In the genomic region with DNA sequence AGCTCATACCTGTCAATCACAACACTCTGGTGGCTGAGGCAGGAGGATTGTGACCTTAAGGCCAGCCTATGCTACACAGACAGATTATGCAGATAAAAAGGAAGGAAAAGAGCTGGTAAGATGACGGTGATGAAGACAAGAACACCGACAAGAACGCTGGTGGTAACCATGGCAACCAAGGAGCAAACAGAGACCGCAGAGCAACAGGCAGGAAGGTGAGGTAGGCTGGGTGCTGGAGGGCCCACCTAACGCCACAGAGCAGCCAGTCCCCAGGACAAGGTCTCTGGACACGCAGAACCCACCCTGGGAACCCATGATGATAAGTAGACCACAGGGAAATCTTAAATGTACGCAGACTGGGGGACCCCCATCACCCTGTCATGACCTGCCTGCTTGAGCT, we compare ENCODE assay signal across 9 mouse cellular contexts. TPM values are rescaled to one million over a fixed set of nuclear protein-coding genes. Genes with fewer than 3 reads are reported as not detected.
DNase-seq lines count a peak whose midpoint lies in the region; ATAC-seq and TF ChIP-seq lines count a peak whose summit lies in the region.
"Had no signal": no experiment of that assay in that cellular context is flagged by ENCODE, and none has a peak within 500 bp of the region (broad histone marks: within the 10 kb centered on the region; RNA-seq: fewer than 3 reads in every experiment).

No protein-coding gene starts in this region.

- H3K4me2 ChIP-seq in hindbrain, embryonic 11.5 days (replicated peaks; ENCODE audit: low read depth, low read length) = peak overlapping the region; percentile 14; the same call in 1 of the 2 replicates
- H3K4me2 ChIP-seq in hindbrain, postnatal 0 days (ENCODE audit: low read depth, low read length) = no peak overlapping the region

- WGBS in hindbrain, embryonic 11.5 days = 63% methylated on average over 7 of the region's 7 CpGs
- 53% methylated on average over 7 of the region's 7 CpGs for WGBS in hindbrain, postnatal 0 days

- H3K36me3 ChIP-seq in hindbrain, embryonic 11.5 days (ENCODE audit: control insufficient read depth, insufficient read depth, low read length) = no peaks in the 10 kb centered on the region
- H3K36me3 ChIP-seq in hindbrain, postnatal 0 days (ENCODE audit: insufficient read depth, low read length) = no peaks in the 10 kb centered on the region

- DNase-seq in hindbrain, embryonic 11.5 days (ENCODE audit: low spot score) = no peak
- DNase-seq in hindbrain, postnatal 0 days (ENCODE audit: low spot score) = no peak
- peak; percentile 48 for DNase-seq in ES-CJ7 (ENCODE audit: low read depth, low spot score)
- peak; percentile 99 for DNase-seq in induced T-regulatory cell, adult 2 months (ENCODE audit: low read depth)
- peak; percentile 72 to 73 for DNase-seq in spleen, postnatal 36 days (ENCODE audit: low spot score in 2 of 2)
- DNase-seq in ovary, postnatal 36 days (ENCODE audit: low spot score) = no peak
- no peak for DNase-seq in left cerebral cortex, postnatal 14 days (ENCODE audit: low spot score in 2 of 2)
- DNase-seq in frontal cortex, adult 2 months (ENCODE audit: extremely low spot score in 1 of 2, low spot score in 1 of 2) = no peak
- DNase-seq: heart, postnatal 4 days had no signal

- H3K9ac ChIP-seq in hindbrain, embryonic 11.5 days (ENCODE audit: low read depth, low read length) = no peak overlapping the region
- H3K9ac ChIP-seq in hindbrain, postnatal 0 days (replicated peaks; ENCODE audit: low read length) = no peak overlapping the region

- no peaks in the 10 kb centered on the region for H3K27me3 ChIP-seq in hindbrain, embryonic 11.5 days (ENCODE audit: control insufficient read depth, insufficient read depth, low read length)
- no peaks in the 10 kb centered on the region for H3K27me3 ChIP-seq in hindbrain, postnatal 0 days (ENCODE audit: insufficient read depth, low read length)

- intact Hi-C loops in left cerebral cortex, postnatal 14 days (cut with DNase I) = no loop called here

- peaks cover 49% of the 10 kb centered on the region for H3K4me1 ChIP-seq in hindbrain, embryonic 11.5 days (replicated peaks; ENCODE audit: control insufficient read depth, insufficient read depth, low read length)
- peaks cover 38% of the 10 kb centered on the region for H3K4me1 ChIP-seq in hindbrain, postnatal 0 days (ENCODE audit: insufficient read depth, low read length)

- ATAC-seq in hindbrain, embryonic 11.5 days (ENCODE audit: low FRiP score) = no peak
- no peak for ATAC-seq in hindbrain, postnatal 0 days

- no peaks in the 10 kb centered on the region for H3K9me3 ChIP-seq in hindbrain, embryonic 11.5 days (ENCODE audit: control insufficient read depth, low read length)
- no peaks in the 10 kb centered on the region for H3K9me3 ChIP-seq in hindbrain, postnatal 0 days (ENCODE audit: low read length)

- peak overlapping the region; percentile 77; the same call in 1 of the 2 replicates for H3K27ac ChIP-seq in hindbrain, embryonic 11.5 days (ENCODE audit: low read depth, low read length)
- H3K27ac ChIP-seq in hindbrain, postnatal 0 days = no peak overlapping the region

- no peak overlapping the region for H3K4me3 ChIP-seq in hindbrain, embryonic 11.5 days (ENCODE audit: low read depth, low read length)
- no peak overlapping the region for H3K4me3 ChIP-seq in hindbrain, postnatal 0 days (ENCODE audit: low read length)

- no peak for TF ChIP-seq CTCF in hindbrain, postnatal 0 days (IDR thresholded peaks at IDR 0.05; ENCODE audit: low read depth)

RNA-seq across cellular contexts. Expression of a gene that starts 9.8 kb away (rescaled TPM):
- 458 and 496 TPM in 2 replicates for polyA plus RNA-seq in hindbrain, embryonic 11.5 days (2014; fragmentation: Nextera tagmentation; extraction: Ambion mirVana)
- total RNA-seq in hindbrain, postnatal 0 days (2014; rRNA removed) = 263 and 269 TPM in 2 replicates
- polyA plus RNA-seq in hindbrain, postnatal 0 days (2015; fragmentation: Nextera tagmentation; extraction: Ambion mirVana) = 85.4 and 87.8 TPM in 2 replicates
- total RNA-seq in left cerebral cortex, postnatal 14 days (2021) = 10 to 100 TPM; 65.0 to 67.4 TPM
- 108 and 119 TPM in 2 replicates for polyA plus RNA-seq in frontal cortex, adult 2 months (2012; rRNA removed)

RNA-seq across cellular contexts. Expression of a gene that starts 31.5 kb away (rescaled TPM):
- polyA plus RNA-seq in hindbrain, embryonic 11.5 days (2014; fragmentation: Nextera tagmentation; extraction: Ambion mirVana) = 9.2 and 9.3 TPM in 2 replicates
- 36.6 and 37.3 TPM in 2 replicates for total RNA-seq in hindbrain, postnatal 0 days (2014; rRNA removed)
- 20.6 and 22.0 TPM in 2 replicates for polyA plus RNA-seq in hindbrain, postnatal 0 days (2015; fragmentation: Nextera tagmentation; extraction: Ambion mirVana)
- total RNA-seq in left cerebral cortex, postnatal 14 days (2021) = 1 to 10 TPM; 6.0 to 7.3 TPM
- polyA plus RNA-seq in frontal cortex, adult 2 months (2012; rRNA removed) = 9.5 and 10.2 TPM in 2 replicates

RNA-seq across cellular contexts. Expression of a gene that starts 52.4 kb away (rescaled TPM):
- polyA plus RNA-seq in hindbrain, embryonic 11.5 days (2014; fragmentation: Nextera tagmentation; extraction: Ambion mirVana) = 7.8 and 8.5 TPM in 2 replicates
- total RNA-seq in hindbrain, postnatal 0 days (2014; rRNA removed) = 20.2 and 21.2 TPM in 2 replicates
- polyA plus RNA-seq in hindbrain, postnatal 0 days (2015; fragmentation: Nextera tagmentation; extraction: Ambion mirVana) = 7.4 and 8.4 TPM in 2 replicates
- 10 to 100 TPM; 17.3 to 19.0 TPM for total RNA-seq in left cerebral cortex, postnatal 14 days (2021)
- 12.1 and 12.7 TPM in 2 replicates for polyA plus RNA-seq in frontal cortex, adult 2 months (2012; rRNA removed)

Comparison
In these comparisons a context has a peak if more than half of its experiments do, and no peak if none do; other contexts are left out.
1. DNase-seq: peak in ES-CJ7 (single experiment), induced T-regulatory cell, adult 2 months (single experiment) and spleen, postnatal 36 days (2 of 2); none in hindbrain, embryonic 11.5 days (single experiment), hindbrain, postnatal 0 days (single experiment), ovary, postnatal 36 days (single experiment), left cerebral cortex, postnatal 14 days (0 of 2) and frontal cortex, adult 2 months (0 of 2).